Mouse (Mus musculus) gastrocnemius, adult 8-10 months (tissue): ENCODE data around the gene Phf23. TPM values are rescaled to one million over a fixed set of nuclear protein-coding genes. Genes with fewer than 3 reads are reported as not detected.

Experiments used
- microRNA-seq: library from miRNA; unstranded; fragments of <30 nt; microRNA quantifications from one replicate; pipeline ENCODE4 v1.2.0, GENCODE M21; 2022
- total RNA-seq, 4 experiments: library from RNA; stranded (reverse); gene quantifications; 2 replicates each; pipeline ENCODE4 v1.2.4; 2022

The Phf23 gene
- total RNA-seq, 4 experiments from 2014 or later = 20.5 to 28.5 (median 23.0) TPM

Small RNA genes lying within 50 kb of the gene (microRNA-seq; reads per million reads assigned to microRNA genes)
- gene Gm44349 (not detected), gene Mir324 (713 reads per million, percentile 75 among the genes with 10 or more reads in this experiment)

Other genes with a start within 250 kb of the Phf23 start
- 10 to 100 TPM; 27.8 to 38.4 (median 35.3) TPM for gene Polr2a, start 237.1 kb upstream of the Phf23 start, total RNA-seq
- not detected for gene Slc35g3, start 233.8 kb upstream of the Phf23 start, total RNA-seq
- 10 to 100 TPM; 35.6 to 40.3 (median 38.5) TPM for gene Zbtb4, start 229.9 kb upstream of the Phf23 start, total RNA-seq
- gene Chrnb1, start 199.8 kb upstream of the Phf23 start, total RNA-seq = 10 to 100 TPM; 25.2 to 33.8 (median 28.9) TPM
- gene Fgf11, start 193.9 kb upstream of the Phf23 start, total RNA-seq = 1 to 10 TPM; 2.5 to 5.8 (median 4.0) TPM
- gene Tmem102, start 190.2 kb upstream of the Phf23 start, total RNA-seq = under 1 TPM; 0.17 to 0.31 (median 0.24) TPM
- not detected for gene Gm39566, start 180.5 kb upstream of the Phf23 start, total RNA-seq
- gene Spem2, start 177.3 kb upstream of the Phf23 start, total RNA-seq = not detected
- not detected for gene Spem1, start 173.6 kb upstream of the Phf23 start, total RNA-seq
- 1 to 10 TPM; 1.3 to 2.4 (median 1.7) TPM for gene Nlgn2, start 158.0 kb upstream of the Phf23 start, total RNA-seq
- 100 to 1,000 TPM; 143 to 214 (median 181) TPM for gene Tmem256, start 157.3 kb upstream of the Phf23 start, total RNA-seq
- 10 to 100 TPM in 2 of 4 experiments, 1 to 10 TPM in 2; 8.7 to 10.6 (median 9.4) TPM for gene Plscr3, start 149.4 kb upstream of the Phf23 start, total RNA-seq
- under 1 TPM in 1 of 4 experiments, not detected in 3; 0.31 TPM for gene Tnk1, start 137.0 kb upstream of the Phf23 start, total RNA-seq
- gene Tmem95, start 117.8 kb upstream of the Phf23 start, total RNA-seq = not detected
- 1 to 10 TPM in 2 of 4 experiments, under 1 TPM in 2; 0.97 to 1.3 (median 1.1) TPM for gene Kctd11, start 114.4 kb upstream of the Phf23 start, total RNA-seq
- gene Acap1, start 100.2 kb upstream of the Phf23 start, total RNA-seq = under 1 TPM in 3 of 4 experiments, not detected in 1; 0.15 to 0.21 (median 0.19) TPM
- gene 2810408A11Rik, start 94.8 kb upstream of the Phf23 start, total RNA-seq = 1 to 10 TPM in 1 of 4 experiments, under 1 TPM in 3; 0.22 to 1.1 (median 0.57) TPM
- 10 to 100 TPM; 21.6 to 31.3 (median 25.5) TPM for gene Neurl4, start 94.7 kb upstream of the Phf23 start, total RNA-seq
- gene Gps2, start 81.9 kb upstream of the Phf23 start, total RNA-seq = 10 to 100 TPM; 38.6 to 53.2 (median 50.3) TPM
- 100 to 1,000 TPM; 443 to 477 (median 467) TPM for gene Eif5a, start 73.8 kb upstream of the Phf23 start, total RNA-seq
- 10 to 100 TPM in 1 of 4 experiments, 1 to 10 TPM in 3; 8.5 to 11.4 (median 9.2) TPM for gene Ybx2, start 60.0 kb upstream of the Phf23 start, total RNA-seq
- 100 to 1,000 TPM; 397 to 490 (median 424) TPM for gene Slc2a4, start 47.6 kb upstream of the Phf23 start, total RNA-seq
- gene Cldn7, start 31.0 kb upstream of the Phf23 start, total RNA-seq = not detected
- gene Ctdnep1, start 14.6 kb upstream of the Phf23 start, total RNA-seq = 100 to 1,000 TPM; 266 to 308 (median 283) TPM
- 10 to 100 TPM; 38.8 to 40.8 (median 39.4) TPM for gene Elp5, start 13.3 kb upstream of the Phf23 start, total RNA-seq
- gene Gabarap, start 4.6 kb upstream of the Phf23 start, total RNA-seq = 100 to 1,000 TPM; 186 to 216 (median 214) TPM
- 1 to 10 TPM; 3.8 to 5.2 (median 4.5) TPM for gene Dvl2, start 4.8 kb downstream of the Phf23 start, total RNA-seq
- gene Acadvl, start 19.6 kb downstream of the Phf23 start, total RNA-seq = 100 to 1,000 TPM; 288 to 338 (median 299) TPM
- 1 to 10 TPM; 3.3 to 6.9 (median 4.2) TPM for gene Dlg4, start 21.2 kb downstream of the Phf23 start, total RNA-seq
- gene Asgr1, start 58.3 kb downstream of the Phf23 start, total RNA-seq = not detected
- not detected for gene Asgr2, start 96.9 kb downstream of the Phf23 start, total RNA-seq
- gene Mgl2, start 134.6 kb downstream of the Phf23 start, total RNA-seq = 1 to 10 TPM in 2 of 4 experiments, under 1 TPM in 2; 0.60 to 2.0 (median 0.94) TPM
- gene Clec10a, start 160.4 kb downstream of the Phf23 start, total RNA-seq = 1 to 10 TPM; 1.6 to 3.6 (median 2.8) TPM
- gene Slc16a11, start 217.0 kb downstream of the Phf23 start, total RNA-seq = under 1 TPM in 2 of 4 experiments, not detected in 2; 0.27 to 0.46 TPM
- gene Slc16a13, start 225.3 kb downstream of the Phf23 start, total RNA-seq = under 1 TPM; 0.13 to 0.89 (median 0.35) TPM
- 1 to 10 TPM; 1.2 to 3.9 (median 2.3) TPM for gene Bcl6b, start 234.0 kb downstream of the Phf23 start, total RNA-seq
- gene 0610010K14Rik, start 242.1 kb downstream of the Phf23 start, total RNA-seq = 10 to 100 TPM; 29.8 to 36.3 (median 35.5) TPM
- 1 to 10 TPM; 1.6 to 3.3 (median 3.0) TPM for gene Gm21988, start 244.1 kb downstream of the Phf23 start, total RNA-seq
- gene Rnasek, start 244.1 kb downstream of the Phf23 start, total RNA-seq = 100 to 1,000 TPM in 3 of 4 experiments, 10 to 100 TPM in 1; 92.8 to 127 (median 113) TPM